Mouse (Mus musculus): Measurements from ENCODE around the gene Mrto4. TPM values are rescaled to one million over a fixed set of nuclear protein-coding genes. Genes with fewer than 3 reads are reported as not detected.

The Mrto4 gene
- polyA plus RNA-seq (2015; fragmentation: Illumina TruSeq; extraction: RNeasy Lipid Tissue Mini Kit (QIAGEN cat#74804); ENCODE audit: low read depth, low replicate concordance), result 61.6 TPM

DNA sequence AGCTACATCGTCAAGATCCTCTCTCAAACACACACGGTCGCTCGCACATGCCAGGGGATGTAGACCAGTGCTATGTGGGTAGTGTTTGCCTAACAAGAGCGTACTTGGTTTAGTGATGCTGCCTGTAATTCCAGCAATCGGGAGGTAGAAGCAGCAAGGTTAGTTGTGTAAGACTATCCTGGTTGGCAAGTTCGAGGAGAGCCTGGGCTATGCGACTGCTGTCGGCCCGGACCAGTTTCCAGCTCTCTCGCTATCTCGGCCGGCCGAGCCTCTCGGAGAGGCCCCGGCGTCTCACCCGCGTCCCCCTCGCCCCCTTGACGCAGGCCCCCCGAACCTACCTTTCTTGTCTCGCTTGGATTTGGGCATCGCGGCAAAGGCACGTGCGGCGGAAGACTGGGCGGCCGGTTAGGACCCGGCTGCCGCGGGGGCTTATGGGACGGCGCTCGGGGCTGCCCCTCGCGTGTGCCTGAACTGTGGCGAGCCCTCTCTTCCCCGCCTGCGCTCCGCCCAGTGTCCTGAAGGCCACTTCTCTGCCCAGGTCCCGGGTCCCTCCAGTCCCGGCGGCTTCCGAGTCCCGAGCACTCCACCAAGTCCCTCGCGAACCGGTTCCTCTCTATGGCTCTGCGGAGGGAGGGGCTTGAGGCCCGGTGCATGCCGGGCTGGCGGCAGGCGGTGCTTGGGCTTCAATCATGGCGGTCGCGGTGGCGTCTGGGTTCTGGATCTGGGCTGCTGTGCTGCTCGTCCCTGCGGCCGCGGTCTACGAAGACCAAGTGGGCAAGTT is at the start of gene Mrto4, which contains the start of the genes Emc1 and Ubr4:
Gene Mrto4 (minus strand): TSS at position 646 of the 781 bp plus-strand sequence.
Gene Emc1 (plus strand): TSS at position 657 of the 781 bp plus-strand sequence.
Gene Ubr4 (plus strand): TSS at position 679 of the 781 bp plus-strand sequence.

DNA sequence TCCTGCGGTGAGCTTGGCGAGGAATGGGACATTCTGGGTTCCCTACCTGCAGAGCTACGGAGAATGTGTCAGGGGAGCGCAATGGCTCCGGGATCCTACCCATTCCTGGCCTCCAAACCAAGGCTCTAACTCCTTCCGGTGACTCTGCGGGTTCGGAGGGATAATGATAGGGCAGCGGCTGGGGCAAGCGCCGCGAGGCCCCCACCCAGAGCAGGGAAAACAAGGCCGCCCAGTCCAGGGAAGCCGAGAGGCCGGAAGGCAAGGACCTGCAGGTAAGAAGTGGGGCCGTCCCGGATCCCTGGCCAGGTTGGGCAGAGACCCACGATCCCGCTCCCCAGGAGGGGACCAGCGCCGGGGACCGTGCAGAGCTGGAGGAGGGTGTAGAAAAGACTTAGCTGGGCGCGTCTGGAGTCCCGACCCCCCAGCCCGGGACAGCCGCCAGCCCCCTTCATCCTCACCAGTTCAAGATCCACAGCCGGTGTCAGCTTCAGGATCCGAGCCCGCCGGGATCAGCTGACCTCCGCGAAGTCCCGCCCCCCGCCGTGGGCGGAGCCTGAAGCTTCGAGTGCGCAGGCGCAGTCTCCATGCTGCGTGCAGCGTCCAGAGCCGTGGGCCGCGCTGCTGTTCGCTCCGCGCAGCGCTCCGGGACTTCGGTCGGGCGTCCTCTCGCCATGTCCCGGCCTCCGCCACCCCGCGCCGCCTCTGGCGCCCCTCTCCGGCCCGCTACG is 42.0 kb downstream of the Mrto4 start, which contains the start of the genes Pqlc2 and Akr7a5:
Gene Pqlc2 (minus strand): TSS at position 538 of the 728 bp plus-strand sequence.
Gene Akr7a5 (plus strand): TSS at position 574 of the 728 bp plus-strand sequence.

Other genes starting within 250 kb of the Mrto4 start
- 296 TPM for gene Minos1, start 221.5 kb downstream of the Mrto4 start, polyA plus RNA-seq (2015; fragmentation: Illumina TruSeq; extraction: RNeasy Lipid Tissue Mini Kit (QIAGEN cat#74804); ENCODE audit: low read depth, low replicate concordance)
- gene Capzb, start 159.7 kb downstream of the Mrto4 start, polyA plus RNA-seq (2015; fragmentation: Illumina TruSeq; extraction: RNeasy Lipid Tissue Mini Kit (QIAGEN cat#74804); ENCODE audit: low read depth, low replicate concordance), result 311 TPM
- 9.3 TPM for gene Pqlc2, start 41.9 kb downstream of the Mrto4 start, polyA plus RNA-seq (2015; fragmentation: Illumina TruSeq; extraction: RNeasy Lipid Tissue Mini Kit (QIAGEN cat#74804); ENCODE audit: low read depth, low replicate concordance)
- 29.8 TPM for gene Akr7a5, start 41.8 kb downstream of the Mrto4 start, polyA plus RNA-seq (2015; fragmentation: Illumina TruSeq; extraction: RNeasy Lipid Tissue Mini Kit (QIAGEN cat#74804); ENCODE audit: low read depth, low replicate concordance)
- gene Emc1, start within 50 bp of the Mrto4 start, polyA plus RNA-seq (2015; fragmentation: Illumina TruSeq; extraction: RNeasy Lipid Tissue Mini Kit (QIAGEN cat#74804); ENCODE audit: low read depth, low replicate concordance), result 37.2 TPM
- 98.9 TPM for gene Ubr4, start within 50 bp of the Mrto4 start, polyA plus RNA-seq (2015; fragmentation: Illumina TruSeq; extraction: RNeasy Lipid Tissue Mini Kit (QIAGEN cat#74804); ENCODE audit: low read depth, low replicate concordance)
- 9.2 TPM for gene Iffo2, start 178.0 kb upstream of the Mrto4 start, polyA plus RNA-seq (2015; fragmentation: Illumina TruSeq; extraction: RNeasy Lipid Tissue Mini Kit (QIAGEN cat#74804); ENCODE audit: low read depth, low replicate concordance)

Data from brain, adult 10 weeks (tissue).